Mouse (Mus musculus): ENCODE data around the gene Traf3ip3. TPM values are rescaled to one million over a fixed set of nuclear protein-coding genes. Genes with fewer than 3 reads are reported as not detected.

The Traf3ip3 gene
- polyA plus RNA-seq, 1 experiment, result 62.7 TPM

DNA sequence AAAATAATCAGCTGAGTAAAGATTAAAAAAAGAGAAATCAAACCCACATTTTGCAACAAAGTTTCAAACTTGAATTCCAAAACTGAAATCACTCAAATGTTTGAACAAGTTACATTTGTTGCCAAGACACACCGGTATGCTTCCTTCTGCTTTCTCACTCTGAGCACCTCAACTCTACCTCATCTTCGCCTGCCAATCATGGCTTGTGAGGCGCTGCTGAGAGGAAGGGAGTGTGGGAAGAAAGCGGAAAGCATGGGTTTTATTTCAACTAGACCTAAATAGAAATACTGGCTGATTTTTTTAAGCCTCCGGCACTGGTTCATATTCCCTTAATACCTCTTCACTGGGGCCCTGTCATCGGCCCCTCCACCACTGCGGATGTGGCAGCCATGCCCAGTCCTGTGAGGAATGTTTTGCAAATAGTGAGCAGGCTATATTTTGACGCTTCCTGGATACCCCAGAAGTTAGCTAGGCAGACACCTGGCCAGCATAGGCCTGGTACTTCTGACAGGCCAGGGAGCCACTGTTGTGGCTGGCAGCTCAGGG is 58.9 kb downstream of the Traf3ip3 start:
- Histone ChIP-seq H3K4me1 (ENCODE audit: control insufficient read depth, insufficient read depth, insufficient read length) (no peaks in the 10 kb centered on the region), H3K4me3 (ENCODE audit: extremely low read depth, insufficient read depth, insufficient read length) (no peak overlapping the region), H3K27ac (ENCODE audit: insufficient read depth, low read length) (no peak overlapping the region), H3K36me3 (ENCODE audit: control insufficient read depth, insufficient read depth, low read length) (no peaks in the 10 kb centered on the region), H3K27me3 (ENCODE audit: control insufficient read depth, insufficient read depth, low read length) (no peaks in the 10 kb centered on the region)
- WGBS, result 23% methylated on average over 8 of the region's 8 CpGs
- DNase-seq (ENCODE audit: low read depth in 1 of 2, low spot score in 2 of 2), result no peak
- TF ChIP-seq POLR2A (IDR thresholded peaks at IDR 0.05; ENCODE audit: low read depth, low read length) (no peak), CTCF (IDR thresholded peaks at IDR 0.05; ENCODE audit: extremely low read depth, insufficient read depth, insufficient read length, insufficient replicate concordance) (no peak)

DNA sequence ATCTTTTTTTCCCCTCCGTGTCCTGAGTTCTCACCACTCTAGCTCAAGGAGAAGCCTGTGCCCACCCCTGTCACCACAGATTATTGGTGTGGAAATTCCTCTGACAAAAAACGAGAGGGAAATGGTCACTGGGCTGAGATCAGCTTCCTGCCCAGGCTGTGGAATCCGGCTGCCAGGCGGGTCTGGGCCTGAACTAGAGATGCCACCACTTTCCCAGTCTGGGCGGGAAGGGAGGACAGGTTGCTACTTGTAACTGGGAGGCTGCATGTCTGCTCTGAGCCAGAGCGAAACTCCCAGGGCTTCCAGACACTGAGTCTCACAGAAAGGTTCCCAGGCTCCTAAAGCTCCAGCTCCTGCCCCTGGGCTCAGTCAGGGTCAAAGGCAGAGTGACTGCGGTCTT is 60.4 kb downstream of the Traf3ip3 start:
- no peak overlapping the region for H3K27ac ChIP-seq (ENCODE audit: insufficient read depth, low read length)
- no peak for DNase-seq (ENCODE audit: low read depth in 1 of 2, low spot score in 2 of 2)
- no peaks in the 10 kb centered on the region for H3K36me3 ChIP-seq (ENCODE audit: control insufficient read depth, insufficient read depth, low read length)
- no peak overlapping the region for H3K4me3 ChIP-seq (ENCODE audit: extremely low read depth, insufficient read depth, insufficient read length)
- 89% methylated on average over 7 of the region's 7 CpGs for WGBS
- no peak for TF ChIP-seq CTCF (IDR thresholded peaks at IDR 0.05; ENCODE audit: extremely low read depth, insufficient read depth, insufficient read length, insufficient replicate concordance)
- H3K27me3 ChIP-seq (ENCODE audit: control insufficient read depth, insufficient read depth, low read length), result no peaks in the 10 kb centered on the region
- no peaks in the 10 kb centered on the region for H3K4me1 ChIP-seq (ENCODE audit: control insufficient read depth, insufficient read depth, insufficient read length)

GRCm38 (mm10) chr1:193138669-193139068 is 62.8 kb downstream of the Traf3ip3 start:
- no peak for TF ChIP-seq POLR2A (IDR thresholded peaks at IDR 0.05; ENCODE audit: low read depth, low read length)
- no peak for TF ChIP-seq CTCF (IDR thresholded peaks at IDR 0.05; ENCODE audit: extremely low read depth, insufficient read depth, insufficient read length, insufficient replicate concordance)
- no peaks in the 10 kb centered on the region for H3K27me3 ChIP-seq (ENCODE audit: control insufficient read depth, insufficient read depth, low read length)
- H3K4me3 ChIP-seq (ENCODE audit: extremely low read depth, insufficient read depth, insufficient read length), result no peak overlapping the region
- no peaks in the 10 kb centered on the region for H3K4me1 ChIP-seq (ENCODE audit: control insufficient read depth, insufficient read depth, insufficient read length)
- no peak for DNase-seq (ENCODE audit: low read depth in 1 of 2, low spot score in 2 of 2)
- no peak overlapping the region for H3K27ac ChIP-seq (ENCODE audit: insufficient read depth, low read length)
- no peaks in the 10 kb centered on the region for H3K36me3 ChIP-seq (ENCODE audit: control insufficient read depth, insufficient read depth, low read length)
- WGBS, result 8% methylated on average over 3 of the region's 3 CpGs

DNA sequence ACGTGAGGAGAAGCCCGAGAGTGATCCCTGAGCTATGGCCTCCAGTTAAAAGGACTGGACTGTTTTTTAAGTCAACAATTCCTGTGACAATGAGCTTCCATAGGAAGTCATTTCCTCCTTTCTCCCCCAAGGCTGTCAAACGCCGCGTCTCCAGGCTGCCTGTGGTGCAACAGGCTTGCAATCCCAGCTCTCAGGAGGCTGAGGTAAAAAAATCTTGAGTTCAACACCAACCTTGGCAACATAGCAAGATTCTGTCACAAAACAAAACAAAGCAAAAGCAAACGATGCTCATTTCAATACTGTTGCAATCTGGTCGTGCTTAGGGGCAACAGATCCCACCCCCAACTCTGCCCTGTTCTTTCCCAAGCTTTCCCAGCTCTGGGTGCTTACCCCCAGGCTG is 63.4 kb downstream of the Traf3ip3 start:
- no peak overlapping the region for H3K4me3 ChIP-seq (ENCODE audit: extremely low read depth, insufficient read depth, insufficient read length)
- H3K4me1 ChIP-seq (ENCODE audit: control insufficient read depth, insufficient read depth, insufficient read length), result no peaks in the 10 kb centered on the region
- no peak overlapping the region for H3K27ac ChIP-seq (ENCODE audit: insufficient read depth, low read length)
- no peaks in the 10 kb centered on the region for H3K27me3 ChIP-seq (ENCODE audit: control insufficient read depth, insufficient read depth, low read length)
- no peaks in the 10 kb centered on the region for H3K36me3 ChIP-seq (ENCODE audit: control insufficient read depth, insufficient read depth, low read length)
- no peak for DNase-seq (ENCODE audit: low read depth in 1 of 2, low spot score in 2 of 2)
- WGBS, result 65% methylated on average over 7 of the region's 7 CpGs
- TF ChIP-seq POLR2A (IDR thresholded peaks at IDR 0.05; ENCODE audit: low read depth, low read length) (no peak), CTCF (IDR thresholded peaks at IDR 0.05; ENCODE audit: extremely low read depth, insufficient read depth, insufficient read length, insufficient replicate concordance) (no peak)

DNA sequence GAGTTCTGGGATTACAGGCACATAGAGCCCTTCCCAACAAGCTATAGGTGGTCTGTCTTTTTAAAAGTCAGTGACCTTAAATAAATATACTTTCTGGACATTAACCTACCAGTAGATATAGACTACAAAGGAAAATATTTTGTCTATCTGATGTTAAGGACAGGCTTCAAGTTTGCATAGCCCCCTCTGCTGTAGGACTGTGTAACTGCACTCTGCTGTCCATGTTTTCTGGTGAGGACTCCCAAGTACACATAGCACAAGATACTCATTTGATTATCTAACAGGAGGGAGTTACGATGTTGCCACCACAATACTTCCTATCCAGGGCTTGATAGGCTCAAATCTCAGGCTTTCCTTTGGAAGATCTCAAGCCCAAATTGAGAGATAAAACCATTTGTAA is 67.8 kb downstream of the Traf3ip3 start:
- H3K4me1 ChIP-seq (ENCODE audit: control insufficient read depth, insufficient read depth, insufficient read length), result peaks cover 2% of the 10 kb centered on the region; the same call in 1 of the 2 replicates
- TF ChIP-seq CTCF (IDR thresholded peaks at IDR 0.05; ENCODE audit: extremely low read depth, insufficient read depth, insufficient read length, insufficient replicate concordance) (no peak), POLR2A (IDR thresholded peaks at IDR 0.05; ENCODE audit: low read depth, low read length) (no peak)
- H3K4me3 ChIP-seq (ENCODE audit: extremely low read depth, insufficient read depth, insufficient read length), result no peak overlapping the region
- H3K36me3 ChIP-seq (ENCODE audit: control insufficient read depth, insufficient read depth, low read length), result no peaks in the 10 kb centered on the region
- 94% methylated on average over 1 of the region's 1 CpGs for WGBS
- DNase-seq (ENCODE audit: low read depth in 1 of 2, low spot score in 2 of 2), result no peak
- H3K27ac ChIP-seq (ENCODE audit: insufficient read depth, low read length), result no peak overlapping the region
- no peaks in the 10 kb centered on the region for H3K27me3 ChIP-seq (ENCODE audit: control insufficient read depth, insufficient read depth, low read length)

DNA sequence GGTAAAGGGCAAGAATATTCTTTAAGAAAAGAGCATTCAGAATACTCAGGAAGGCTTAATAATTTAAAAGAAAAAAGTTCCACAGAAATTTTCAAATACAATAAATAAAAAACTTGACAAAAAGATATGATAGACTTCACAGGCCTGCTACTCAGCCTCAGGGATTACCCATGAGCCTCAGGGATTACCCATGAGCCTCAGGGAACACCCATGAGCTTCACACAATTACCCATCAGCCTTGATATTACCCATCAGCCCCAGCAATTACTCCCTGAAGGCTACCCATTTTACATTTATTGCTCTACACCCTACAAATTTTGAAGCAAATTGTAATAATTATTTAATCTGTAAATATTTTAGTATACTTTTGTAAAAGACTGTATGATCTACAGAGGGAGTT is 69.1 kb downstream of the Traf3ip3 start:
- TF ChIP-seq CTCF (IDR thresholded peaks at IDR 0.05; ENCODE audit: extremely low read depth, insufficient read depth, insufficient read length, insufficient replicate concordance) (no peak), POLR2A (IDR thresholded peaks at IDR 0.05; ENCODE audit: low read depth, low read length) (no peak)
- no peak for DNase-seq (ENCODE audit: low read depth in 1 of 2, low spot score in 2 of 2)
- no peak overlapping the region for H3K27ac ChIP-seq (ENCODE audit: insufficient read depth, low read length)
- no peaks in the 10 kb centered on the region for H3K27me3 ChIP-seq (ENCODE audit: control insufficient read depth, insufficient read depth, low read length)
- no peak overlapping the region for H3K4me3 ChIP-seq (ENCODE audit: extremely low read depth, insufficient read depth, insufficient read length)
- peaks cover 5% of the 10 kb centered on the region for H3K36me3 ChIP-seq (ENCODE audit: control insufficient read depth, insufficient read depth, low read length)
- H3K4me1 ChIP-seq (ENCODE audit: control insufficient read depth, insufficient read depth, insufficient read length), result peaks cover 2% of the 10 kb centered on the region; the same call in 1 of the 2 replicates

GRCm38 (mm10) chr1:193131311-193131948 is 70.1 kb downstream of the Traf3ip3 start:
- Histone ChIP-seq H3K36me3 (ENCODE audit: control insufficient read depth, insufficient read depth, low read length) (peaks cover 8% of the 10 kb centered on the region), H3K4me3 (ENCODE audit: extremely low read depth, insufficient read depth, insufficient read length) (no peak overlapping the region), H3K4me1 (ENCODE audit: control insufficient read depth, insufficient read depth, insufficient read length) (peaks cover 2% of the 10 kb centered on the region; the same call in 1 of the 2 replicates), H3K27ac (ENCODE audit: insufficient read depth, low read length) (no peak overlapping the region), H3K27me3 (ENCODE audit: control insufficient read depth, insufficient read depth, low read length) (no peaks in the 10 kb centered on the region)
- WGBS, result 82% methylated on average over 6 of the region's 6 CpGs
- TF ChIP-seq CTCF (IDR thresholded peaks at IDR 0.05; ENCODE audit: extremely low read depth, insufficient read depth, insufficient read length, insufficient replicate concordance), result no peak
- no peak for TF ChIP-seq POLR2A (IDR thresholded peaks at IDR 0.05; ENCODE audit: low read depth, low read length)
- no peak for DNase-seq (ENCODE audit: low read depth in 1 of 2, low spot score in 2 of 2)

Data from spleen, adult 2 months (tissue).